In genomic region chr10:119819102-119819681, GRCm38 (mm10) we compare ENCODE assay signal across 8 mouse cellular contexts.
DNase-seq lines count a peak whose midpoint lies in the region; ATAC-seq and TF ChIP-seq lines count a peak whose summit lies in the region.

No protein-coding gene starts in this region.

- no peaks in the 10 kb centered on the region for H3K9me3 ChIP-seq in heart, embryonic 10.5 days
- H3K9me3 ChIP-seq in embryonic facial prominence, embryonic 11.5 days (replicated peaks; ENCODE audit: control insufficient read depth, low read length), result no peaks in the 10 kb centered on the region
- H3K9me3 ChIP-seq in intestine, embryonic 15.5 days, result no peaks in the 10 kb centered on the region
- no peaks in the 10 kb centered on the region for H3K9me3 ChIP-seq in limb, embryonic 15.5 days

- TF ChIP-seq CTCF in small intestine, adult 2 months (IDR thresholded peaks at IDR 0.05; ENCODE audit: extremely low read depth, insufficient read length, insufficient replicate concordance, low read depth, low read length), result no peak

- no peak overlapping the region; the same call in 1 of the 2 replicates for H3K9ac ChIP-seq in embryonic facial prominence, embryonic 11.5 days (replicated peaks; ENCODE audit: low read length)
- H3K9ac ChIP-seq in intestine, embryonic 15.5 days, result no peak overlapping the region
- H3K9ac ChIP-seq in limb, embryonic 15.5 days, result peak overlapping the region; percentile 17; the same call in 1 of the 2 replicates

- no peaks in the 10 kb centered on the region for H3K27me3 ChIP-seq in heart, embryonic 10.5 days (ENCODE audit: insufficient read depth, poor library complexity, severe bottlenecking)
- no peaks in the 10 kb centered on the region for H3K27me3 ChIP-seq in embryonic facial prominence, embryonic 11.5 days (ENCODE audit: control insufficient read depth, insufficient read depth, low read length)
- no peaks in the 10 kb centered on the region for H3K27me3 ChIP-seq in intestine, embryonic 15.5 days (replicated peaks)
- H3K27me3 ChIP-seq in limb, embryonic 15.5 days, result no peaks in the 10 kb centered on the region
- H3K27me3 ChIP-seq in small intestine, adult 2 months (ENCODE audit: control insufficient read depth, insufficient read depth, low read length), result peaks cover 4% of the 10 kb centered on the region; the same call in 1 of the 2 replicates

- WGBS in heart, embryonic 10.5 days, result 30% methylated on average over 17 of the region's 17 CpGs
- 29% methylated on average over 17 of the region's 17 CpGs for WGBS in embryonic facial prominence, embryonic 11.5 days
- WGBS in intestine, embryonic 15.5 days, result 16% methylated on average over 17 of the region's 17 CpGs
- WGBS in limb, embryonic 15.5 days, result 25% methylated on average over 17 of the region's 17 CpGs
- 25% methylated on average over 17 of the region's 17 CpGs for WGBS in small intestine, adult 2 months

- no peak for TF ChIP-seq POLR2A in small intestine, adult 2 months (IDR thresholded peaks at IDR 0.05; ENCODE audit: low read depth, low read length)

- peak overlapping the region; percentile 50 for H3K4me3 ChIP-seq in heart, embryonic 10.5 days
- H3K4me3 ChIP-seq in embryonic facial prominence, embryonic 11.5 days (ENCODE audit: low read depth, low read length), result no peak overlapping the region
- peak overlapping the region; percentile 23 for H3K4me3 ChIP-seq in intestine, embryonic 15.5 days (replicated peaks)
- peak overlapping the region; percentile 31 for H3K4me3 ChIP-seq in limb, embryonic 15.5 days
- H3K4me3 ChIP-seq in small intestine, adult 2 months (ENCODE audit: low read depth, low read length), result peak overlapping the region; percentile 16; the same call in 1 of the 2 replicates

- H3K4me2 ChIP-seq in embryonic facial prominence, embryonic 11.5 days (ENCODE audit: low read depth, low read length), result peak overlapping the region; percentile 36
- peak overlapping the region; percentile 60 for H3K4me2 ChIP-seq in intestine, embryonic 15.5 days (replicated peaks)
- peak overlapping the region; percentile 57 for H3K4me2 ChIP-seq in limb, embryonic 15.5 days

- H3K27ac ChIP-seq in heart, embryonic 10.5 days, result peak overlapping the region; percentile 37; the same call in 1 of the 2 replicates
- no peak overlapping the region for H3K27ac ChIP-seq in embryonic facial prominence, embryonic 11.5 days (replicated peaks; ENCODE audit: low read depth, low read length)
- no peak overlapping the region for H3K27ac ChIP-seq in intestine, embryonic 15.5 days
- no peak overlapping the region for H3K27ac ChIP-seq in limb, embryonic 15.5 days
- no peak overlapping the region for H3K27ac ChIP-seq in small intestine, adult 2 months (ENCODE audit: insufficient read depth, low read depth, low read length)

- H3K36me3 ChIP-seq in heart, embryonic 10.5 days, result no peaks in the 10 kb centered on the region
- no peaks in the 10 kb centered on the region for H3K36me3 ChIP-seq in embryonic facial prominence, embryonic 11.5 days (replicated peaks; ENCODE audit: control insufficient read depth, insufficient read depth, low read depth, low read length)
- H3K36me3 ChIP-seq in intestine, embryonic 15.5 days, result no peaks in the 10 kb centered on the region
- no peaks in the 10 kb centered on the region for H3K36me3 ChIP-seq in limb, embryonic 15.5 days
- H3K36me3 ChIP-seq in small intestine, adult 2 months (ENCODE audit: control insufficient read depth, insufficient read depth, low read length), result no peaks in the 10 kb centered on the region

- DNase-seq in heart, embryonic 10.5 days (ENCODE audit: low spot score), result no peak
- no peak for DNase-seq in heart, postnatal 4 days
- peak; percentile 13 for DNase-seq in embryonic facial prominence, embryonic 11.5 days (ENCODE audit: low spot score)
- no peak for DNase-seq in natural killer cell, adult 2 months (ENCODE audit: low spot score in 2 of 2)
- DNase-seq in gastrocnemius, postnatal 25 days, result no peak

- H3K4me1 ChIP-seq in heart, embryonic 10.5 days, result peaks cover 33% of the 10 kb centered on the region
- H3K4me1 ChIP-seq in embryonic facial prominence, embryonic 11.5 days (ENCODE audit: control insufficient read depth, insufficient read depth, low read length), result no peaks in the 10 kb centered on the region
- H3K4me1 ChIP-seq in intestine, embryonic 15.5 days (replicated peaks), result 0 out of 2 replicates have a peak, but pooled peaks cover 4% of the 10 kb centered on the region
- peaks cover 22% of the 10 kb centered on the region for H3K4me1 ChIP-seq in limb, embryonic 15.5 days
- no peaks in the 10 kb centered on the region for H3K4me1 ChIP-seq in small intestine, adult 2 months (ENCODE audit: control insufficient read depth, insufficient read depth, insufficient read length, low read length)

- ATAC-seq in embryonic facial prominence, embryonic 11.5 days (replicated peaks; ENCODE audit: insufficient number of reproducible peaks, low FRiP score, low TSS enrichment, low read depth), result 0 out of 2 replicates have a peak, but pooled peaks have one; percentile 49
- ATAC-seq in intestine, embryonic 15.5 days, result no peak; the same call in 1 of the 2 replicates
- no peak for ATAC-seq in limb, embryonic 15.5 days (ENCODE audit: insufficient number of reproducible peaks, low FRiP score, low TSS enrichment, low read depth)
